Mouse (Mus musculus): ENCODE results near the gene Ncapd3. TPM values are rescaled to one million over a fixed set of nuclear protein-coding genes. Genes with fewer than 3 reads are reported as not detected.

The Ncapd3 gene
- total RNA-seq, 2 experiments from 2014 or later: 10.7 to 11.4 TPM

GRCm38 (mm10) chr9:27029022-27029827 lies 750 bp upstream of the Ncapd3 start:
- peak; percentile 31 to 36 for DNase-seq
- intact Hi-C loops (cut with DNase I): no loop called here

GRCm38 (mm10) chr9:27030763-27031100 lies 757 bp downstream of the Ncapd3 start:
- no peak for DNase-seq
- intact Hi-C loops (cut with DNase I): loop anchor here (1.0 kb wide), 1 partner anchor 31 kb away; the partner anchor contains the start of genes Acad8 and Thyn1

GRCm38 (mm10) chr9:27043892-27044291 lies 13.9 kb downstream of the Ncapd3 start:
- no peak for DNase-seq
- intact Hi-C loops (cut with DNase I): no loop called here

GRCm38 (mm10) chr9:27049492-27049891 lies 19.5 kb downstream of the Ncapd3 start:
- intact Hi-C loops (cut with DNase I): no loop called here
- no peak for DNase-seq

- DNase-seq: no peak
- intact Hi-C loops (cut with DNase I): no loop called here
Observed at GRCm38 (mm10) chr9:27058341-27058740, 28.4 kb downstream of the Ncapd3 start.

- intact Hi-C loops (cut with DNase I): no loop called here
- no peak for DNase-seq
Observed at GRCm38 (mm10) chr9:27070895-27071294, 40.9 kb downstream of the Ncapd3 start.

GRCm38 (mm10) chr9:27074677-27075076 lies 44.7 kb downstream of the Ncapd3 start:
- intact Hi-C loops (cut with DNase I): loop anchor here (1.0 to 2.0 kb wide), 3 partner anchors 102 to 252 kb away; no protein-coding TSS in a partner anchor
- DNase-seq: no peak

- intact Hi-C loops (cut with DNase I): loop anchor here (1.0 to 2.0 kb wide), 2 partner anchors 100 to 251 kb away; no protein-coding TSS in a partner anchor
- no peak for DNase-seq
Observed at GRCm38 (mm10) chr9:27075812-27076211, 45.8 kb downstream of the Ncapd3 start.

GRCm38 (mm10) chr9:27086256-27086655 lies 56.3 kb downstream of the Ncapd3 start:
- intact Hi-C loops (cut with DNase I): no loop called here
- DNase-seq: no peak

- intact Hi-C loops (cut with DNase I): no loop called here
- DNase-seq: no peak
Observed at GRCm38 (mm10) chr9:27087402-27087801, 57.4 kb downstream of the Ncapd3 start.

GRCm38 (mm10) chr9:27090134-27090533 lies 60.2 kb downstream of the Ncapd3 start:
- intact Hi-C loops (cut with DNase I): no loop called here
- DNase-seq: no peak

GRCm38 (mm10) chr9:27090801-27091775 lies 61.1 kb downstream of the Ncapd3 start:
- intact Hi-C loops (cut with DNase I): no loop called here
- DNase-seq: no peak

GRCm38 (mm10) chr9:27092916-27093315 lies 62.9 kb downstream of the Ncapd3 start:
- intact Hi-C loops (cut with DNase I): no loop called here
- DNase-seq: no peak

GRCm38 (mm10) chr9:27098092-27098491 lies 68.1 kb downstream of the Ncapd3 start:
- intact Hi-C loops (cut with DNase I): no loop called here
- DNase-seq: no peak

GRCm38 (mm10) chr9:27098557-27098956 lies 68.6 kb downstream of the Ncapd3 start:
- no peak for DNase-seq
- intact Hi-C loops (cut with DNase I): no loop called here

GRCm38 (mm10) chr9:27099474-27099873 lies 69.5 kb downstream of the Ncapd3 start:
- no peak for DNase-seq
- intact Hi-C loops (cut with DNase I): no loop called here

- intact Hi-C loops (cut with DNase I): no loop called here
- DNase-seq: no peak
Observed at GRCm38 (mm10) chr9:27101466-27101865, 71.5 kb downstream of the Ncapd3 start.

GRCm38 (mm10) chr9:27106081-27106480 lies 76.1 kb downstream of the Ncapd3 start:
- intact Hi-C loops (cut with DNase I): loop anchor here (1.0 to 2.0 kb wide), 3 partner anchors 70 to 221 kb away; no protein-coding TSS in a partner anchor
- DNase-seq: peak; percentile 59 to 64

GRCm38 (mm10) chr9:27108451-27108850 lies 78.5 kb downstream of the Ncapd3 start:
- DNase-seq: no peak
- intact Hi-C loops (cut with DNase I): loop anchor here (2.0 kb wide), 3 partner anchors 26 to 84 kb away; partner anchors contain the start of gene Jam3

GRCm38 (mm10) chr9:27109533-27110514 lies 79.8 kb downstream of the Ncapd3 start:
- peak; percentile 76 to 77 for DNase-seq
- intact Hi-C loops (cut with DNase I): loop anchor here (2.0 kb wide), 3 partner anchors 25 to 83 kb away; partner anchors contain the start of gene Jam3
